Mouse (Mus musculus) MEL (cell line): ENCODE data around the gene 6330403K07Rik. TPM values are rescaled to one million over a fixed set of nuclear protein-coding genes. Genes with fewer than 3 reads are reported as not detected.
A peak's percentile ranks its signal among the peaks of the same experiment; 100 is the strongest.

ENCODE experiments used
- DNase-seq: peaks from one replicate; pipeline ENCODE4 v3.0.0; 2011; ENCODE audit warnings: low read depth, low spot score
- H3K27ac ChIP-seq: 2 replicates; pipeline ENCODE4 v1.5.1; 2012; ENCODE audit warnings: low read depth, mild to moderate bottlenecking, control low read depth, low read length, moderate library complexity; ENCODE audit not compliant: control insufficient read depth
- H3K27me3 ChIP-seq, 2 experiments: fragments of 150-350 bp in 1 of 2; sonication (generic) in 1 of 2; 2 replicates each; pipeline ENCODE4 v1.6.1; 2012; ENCODE audit warnings: low read length in 2 of 2, mild to moderate bottlenecking in 2 of 2, improper control_type of control experiment in 1 of 2, moderate library complexity in 1 of 2; ENCODE audit not compliant: insufficient read depth in 2 of 2, control insufficient read depth in 1 of 2
- H3K36me3 ChIP-seq, 2 experiments: 2 replicates each; pipeline ENCODE4 v1.6.1; 2012 to 2014; ENCODE audit warnings: low read length in 2 of 2, improper control_type of control experiment in 1 of 2, inconsistent platforms in 1 of 2, mild to moderate bottlenecking in 1 of 2; ENCODE audit not compliant: insufficient read depth in 2 of 2, control insufficient read depth in 1 of 2
- H3K4me1 ChIP-seq, 2 experiments: fragments of 150-350 bp in 1 of 2; sonication (generic) in 1 of 2; 2 replicates each; pipeline ENCODE4 v1.6.1; 2012; ENCODE audit warnings: low read length in 2 of 2, improper control_type of control experiment in 1 of 2, mild to moderate bottlenecking in 1 of 2; ENCODE audit not compliant: insufficient read depth in 2 of 2, control insufficient read depth in 1 of 2
- H3K4me3 ChIP-seq, 2 experiments: fragments of 150-350 bp in 1 of 2; sonication (generic) in 1 of 2; 2 replicates each; pipeline ENCODE4 v1.5.1; 2012; ENCODE audit warnings: low read depth in 2 of 2, low read length in 2 of 2, mild to moderate bottlenecking in 2 of 2, moderate library complexity in 2 of 2, control low read depth in 1 of 2, improper control_type of control experiment in 1 of 2; ENCODE audit not compliant: control insufficient read depth in 1 of 2, insufficient read depth in 1 of 2
- H3K79me2 ChIP-seq: 2 replicates; pipeline ENCODE4 v1.6.1; 2012; ENCODE audit warnings: mild to moderate bottlenecking, low read length, moderate library complexity; ENCODE audit not compliant: control insufficient read depth, poor library complexity, insufficient read depth
- H3K9ac ChIP-seq: 2 replicates; pipeline ENCODE4 v1.6.1; 2012; ENCODE audit warnings: low read depth, mild to moderate bottlenecking, control low read depth, low read length, moderate library complexity; ENCODE audit not compliant: control insufficient read depth, poor library complexity, severe bottlenecking
- H3K9me3 ChIP-seq: fragments of 150-350 bp; sonication (generic); replicated peaks from 2 replicates; pipeline ENCODE4 v1.6.1; 2012; ENCODE audit warnings: mild to moderate bottlenecking, low read length, improper control_type of control experiment, moderate library complexity; ENCODE audit not compliant: insufficient read depth
- CHD1 ChIP-seq: IDR thresholded peaks from 2 replicates; pipeline ENCODE4 v1.6.1; 2012; ENCODE audit warnings: low read depth, mild to moderate bottlenecking, inconsistent platforms, low read length, improper control_type of control experiment
- GABPA ChIP-seq: IDR thresholded peaks from 2 replicates; pipeline ENCODE4 v1.6.1; 2012; ENCODE audit warnings: low read depth, mild to moderate bottlenecking, inconsistent platforms, low read length, improper control_type of control experiment, moderate library complexity
- GATA1 ChIP-seq: IDR thresholded peaks from 2 replicates; pipeline ENCODE4 v1.6.1; 2011; ENCODE audit warnings: low read depth, low read length, improper control_type of control experiment
- MAFK ChIP-seq: IDR thresholded peaks from 2 replicates; pipeline ENCODE4 v1.6.1; 2011; ENCODE audit warnings: low read depth, mild to moderate bottlenecking, low read length, improper control_type of control experiment, borderline replicate concordance
- MAZ ChIP-seq: IDR thresholded peaks from 2 replicates; pipeline ENCODE4 v1.6.1; 2012; ENCODE audit warnings: low read depth, mild to moderate bottlenecking, inconsistent platforms, low read length, improper control_type of control experiment
- MYB ChIP-seq: IDR thresholded peaks from 2 replicates; pipeline ENCODE4 v1.6.1; 2011; ENCODE audit warnings: mild to moderate bottlenecking, low read depth, low read length, improper control_type of control experiment
- POLR2AphosphoS5 ChIP-seq: IDR thresholded peaks from 2 replicates; pipeline ENCODE4 v1.6.1; 2012; ENCODE audit warnings: low read depth, borderline replicate concordance, mild to moderate bottlenecking, inconsistent platforms, low read length, moderate library complexity, mixed read lengths
- polyA plus RNA-seq, 2 experiments: library from polyadenylated mRNA; stranded (reverse) in 1 of 2; unstranded in 1 of 2; fragments of >175 nt in 1 of 2; fragments of >200 nt in 1 of 2; gene quantifications; 2 replicates each; pipeline versions ENCODE4 v1.2.1 to v1.2.4; 2012; ENCODE audit warnings: low replicate concordance in 2 of 2, low read depth in 1 of 2; ENCODE audit not compliant: insufficient read length in 2 of 2, insufficient read depth in 1 of 2, missing spikeins in 1 of 2
- total RNA-seq: library from RNA; depleted of rRNA; stranded (reverse); fragments of 300-350 nt; gene quantifications from 2 replicates; pipeline ENCODE4 v1.2.3, GENCODE M21; 2012; rRNA removed

The 6330403K07Rik gene
- total and polyA plus RNA-seq, 3 experiments, result 0.15 to 0.82 TPM; not detected in 1

- TF ChIP-seq GATA1 (no peak), MYB (no peak), MAFK (no peak)
Measured at GRCm38 (mm10) chr11:70982557-70983228, 50.6 kb downstream of the 6330403K07Rik start, which contains the start of gene C1qbp (continued).

GRCm38 (mm10) chr11:70982030-70982429 lies 51.3 kb downstream of the 6330403K07Rik start:
- Histone ChIP-seq H3K4me3 (peak overlapping the region; percentile 90 to 92), H3K4me1 (peaks cover 5 to 10% of the 10 kb centered on the region in 2 experiments), H3K9me3 (no peaks in the 10 kb centered on the region), H3K9ac (peak overlapping the region; percentile 89), H3K79me2 (peaks cover 31% of the 10 kb centered on the region), H3K27me3 (no peaks in the 10 kb centered on the region), H3K36me3 (peaks cover 23 to 43% of the 10 kb centered on the region in 2 experiments), H3K27ac (peak overlapping the region; percentile 54)
- DNase-seq, result peak; percentile 48
- no peak for TF ChIP-seq MAZ
- TF ChIP-seq POLR2AphosphoS5, result no peak
- no peak for TF ChIP-seq CHD1
- no peak for TF ChIP-seq GABPA

Other genes starting within 250 kb of the 6330403K07Rik start
- gene Scimp, start 220.9 kb downstream of the 6330403K07Rik start, total RNA-seq, result not detected in 2 replicates
- gene Scimp, start 220.9 kb downstream of the 6330403K07Rik start, polyA plus RNA-seq, result not detected
- gene Rabep1, start 188.7 kb downstream of the 6330403K07Rik start, total RNA-seq, result 34.3 and 35.6 TPM in 2 replicates
- 10 to 100 TPM; 24.2 to 72.2 TPM for gene Rabep1, start 188.7 kb downstream of the 6330403K07Rik start, polyA plus RNA-seq
- gene Nup88, start 63.5 kb downstream of the 6330403K07Rik start, total RNA-seq, result 49.8 and 56.3 TPM in 2 replicates
- 10 to 100 TPM in 1 of 2 experiments, not detected in 1; 72.5 TPM for gene Nup88, start 63.5 kb downstream of the 6330403K07Rik start, polyA plus RNA-seq
- 55.8 and 60.8 TPM in 2 replicates for gene Rpain, start 63.3 kb downstream of the 6330403K07Rik start, total RNA-seq
- gene Rpain, start 63.3 kb downstream of the 6330403K07Rik start, polyA plus RNA-seq, result 10 to 100 TPM in 1 of 2 experiments, not detected in 1; 93.5 TPM
- 164 and 188 TPM in 2 replicates for gene C1qbp, start 50.5 kb downstream of the 6330403K07Rik start, total RNA-seq
- gene C1qbp, start 50.5 kb downstream of the 6330403K07Rik start, polyA plus RNA-seq, result 100 to 1,000 TPM in 1 of 2 experiments, not detected in 1; 614 TPM
- 40.2 and 49.8 TPM in 2 replicates for gene Dhx33, start 29.1 kb downstream of the 6330403K07Rik start, total RNA-seq
- gene Dhx33, start 29.1 kb downstream of the 6330403K07Rik start, polyA plus RNA-seq, result 10 to 100 TPM in 1 of 2 experiments, not detected in 1; 42.6 TPM
- gene Mis12, start 13.9 kb downstream of the 6330403K07Rik start, total RNA-seq, result 27.5 and 34.0 TPM in 2 replicates
- 10 to 100 TPM in 1 of 2 experiments, not detected in 1; 17.2 TPM for gene Mis12, start 13.9 kb downstream of the 6330403K07Rik start, polyA plus RNA-seq
- gene Derl2, start 13.7 kb downstream of the 6330403K07Rik start, total RNA-seq, result 27.0 and 32.8 TPM in 2 replicates
- 10 to 100 TPM in 1 of 2 experiments, not detected in 1; 32.8 TPM for gene Derl2, start 13.7 kb downstream of the 6330403K07Rik start, polyA plus RNA-seq
- not detected in 2 replicates for gene Nlrp1a, start 111.2 kb upstream of the 6330403K07Rik start, total RNA-seq
- not detected for gene Nlrp1a, start 111.2 kb upstream of the 6330403K07Rik start, polyA plus RNA-seq
- gene Nlrp1b, start 197.2 kb upstream of the 6330403K07Rik start, total RNA-seq, result not detected in 2 replicates
- not detected for gene Nlrp1b, start 197.2 kb upstream of the 6330403K07Rik start, polyA plus RNA-seq